Mouse (Mus musculus): ENCODE measurements at regions not wholly inside any gene's neighbourhood (a gene's known extent, or its start where the extent isn't known, plus 50 kb on each side); places are given as distances from the start of the nearest gene placed in this dataset.

DNA sequence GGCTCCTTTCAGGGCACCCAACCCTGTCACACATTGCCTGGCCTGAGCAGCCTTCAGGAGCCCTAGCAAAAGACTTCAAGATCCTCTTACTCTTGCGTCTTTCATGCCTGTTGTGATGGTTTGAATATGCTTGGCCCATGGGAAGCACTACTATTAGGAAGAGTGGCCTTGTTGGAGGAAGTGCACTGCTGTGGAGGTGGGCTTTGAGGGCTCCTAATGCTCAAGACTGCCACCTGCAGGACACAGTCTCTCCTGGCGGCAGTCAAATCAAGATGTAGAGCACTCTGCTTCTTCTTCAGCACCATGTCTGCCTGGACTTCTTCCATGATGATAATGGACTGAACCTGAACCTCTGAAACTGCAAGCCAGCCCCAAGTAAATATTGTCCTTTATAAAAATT, 73.0 kb downstream of the Tsen15 start:
- Histone ChIP-seq H3K4me2 (ENCODE audit: low read depth, low read length) (no peak overlapping the region), H3K4me3 (ENCODE audit: low read length) (no peak overlapping the region), H3K27ac (ENCODE audit: low read length) (no peak overlapping the region), H3K36me3 (ENCODE audit: control insufficient read depth, insufficient read depth, low read length) (no peaks in the 10 kb centered on the region), H3K4me1 (ENCODE audit: control insufficient read depth, insufficient read depth, low read length) (no peaks in the 10 kb centered on the region), H3K9ac (ENCODE audit: low read depth, low read length) (no peak overlapping the region), H3K27me3 (replicated peaks; ENCODE audit: control insufficient read depth, insufficient read depth, low read length) (no peaks in the 10 kb centered on the region), H3K9me3 (ENCODE audit: control insufficient read depth, low read length) (no peaks in the 10 kb centered on the region)
- WGBS, result 70% methylated on average over 2 of the region's 2 CpGs
- no peak for ATAC-seq

- Histone ChIP-seq H3K4me3 (ENCODE audit: low read length) (no peak overlapping the region), H3K36me3 (ENCODE audit: control insufficient read depth, insufficient read depth, low read length) (no peaks in the 10 kb centered on the region), H3K27ac (ENCODE audit: low read length) (no peak overlapping the region), H3K27me3 (replicated peaks; ENCODE audit: control insufficient read depth, insufficient read depth, low read length) (no peaks in the 10 kb centered on the region), H3K9ac (ENCODE audit: low read depth, low read length) (no peak overlapping the region), H3K4me2 (ENCODE audit: low read depth, low read length) (no peak overlapping the region), H3K9me3 (ENCODE audit: control insufficient read depth, low read length) (no peaks in the 10 kb centered on the region), H3K4me1 (ENCODE audit: control insufficient read depth, insufficient read depth, low read length) (no peaks in the 10 kb centered on the region)
- 84% methylated on average over 3 of the region's 3 CpGs for WGBS
- ATAC-seq, result no peak
These were observed 81.0 kb downstream of the Tsen15 start for GRCm38 (mm10) chr1:152305461-152305860.

GRCm38 (mm10) chr1:152304487-152305130, 81.9 kb downstream of the Tsen15 start:
- no peak for ATAC-seq
- Histone ChIP-seq H3K9me3 (ENCODE audit: control insufficient read depth, low read length) (no peaks in the 10 kb centered on the region), H3K4me3 (ENCODE audit: low read length) (no peak overlapping the region), H3K4me2 (ENCODE audit: low read depth, low read length) (no peak overlapping the region), H3K27me3 (replicated peaks; ENCODE audit: control insufficient read depth, insufficient read depth, low read length) (no peaks in the 10 kb centered on the region), H3K4me1 (ENCODE audit: control insufficient read depth, insufficient read depth, low read length) (no peaks in the 10 kb centered on the region), H3K36me3 (ENCODE audit: control insufficient read depth, insufficient read depth, low read length) (no peaks in the 10 kb centered on the region), H3K27ac (ENCODE audit: low read length) (no peak overlapping the region), H3K9ac (ENCODE audit: low read depth, low read length) (no peak overlapping the region)
- 60% methylated on average over 14 of the region's 14 CpGs for WGBS

DNA sequence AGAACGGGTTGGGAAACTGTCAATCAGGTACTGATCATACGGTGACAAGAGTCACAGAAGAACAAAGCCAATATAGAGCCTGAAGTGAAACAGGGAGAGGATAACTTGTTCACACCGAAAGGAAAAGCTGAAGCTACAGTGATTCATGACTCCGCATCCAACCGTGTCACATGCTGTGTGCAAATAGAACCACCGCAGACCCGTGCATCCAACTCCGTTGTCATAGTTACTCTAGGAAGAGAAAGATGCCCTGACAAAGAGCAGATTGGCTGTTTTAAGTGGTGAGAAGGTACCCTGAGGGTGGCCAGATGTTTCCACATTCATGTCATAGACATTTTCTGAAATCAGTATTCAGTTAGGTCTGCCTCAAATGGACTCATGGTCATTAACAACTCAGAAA, 85.1 kb downstream of the Tsen15 start:
- Histone ChIP-seq H3K9me3 (ENCODE audit: control insufficient read depth, low read length) (no peaks in the 10 kb centered on the region), H3K27me3 (replicated peaks; ENCODE audit: control insufficient read depth, insufficient read depth, low read length) (no peaks in the 10 kb centered on the region), H3K36me3 (ENCODE audit: control insufficient read depth, insufficient read depth, low read length) (no peaks in the 10 kb centered on the region), H3K4me3 (ENCODE audit: low read length) (no peak overlapping the region), H3K4me1 (ENCODE audit: control insufficient read depth, insufficient read depth, low read length) (no peaks in the 10 kb centered on the region), H3K27ac (ENCODE audit: low read length) (no peak overlapping the region), H3K4me2 (ENCODE audit: low read depth, low read length) (no peak overlapping the region), H3K9ac (ENCODE audit: low read depth, low read length) (no peak overlapping the region)
- no peak for ATAC-seq
- 81% methylated on average over 8 of the region's 8 CpGs for WGBS

GRCm38 (mm10) chr1:152292196-152292736, 94.2 kb downstream of the Tsen15 start:
- H3K4me1 ChIP-seq (ENCODE audit: control insufficient read depth, insufficient read depth, low read length), result peaks cover 4% of the 10 kb centered on the region
- H3K9ac ChIP-seq (ENCODE audit: low read depth, low read length), result no peak overlapping the region
- H3K27me3 ChIP-seq (replicated peaks; ENCODE audit: control insufficient read depth, insufficient read depth, low read length), result no peaks in the 10 kb centered on the region; the same call in 1 of the 2 replicates
- 80% methylated on average over 9 of the region's 9 CpGs for WGBS
- no peak overlapping the region for H3K4me2 ChIP-seq (ENCODE audit: low read depth, low read length)
- H3K36me3 ChIP-seq (ENCODE audit: control insufficient read depth, insufficient read depth, low read length), result no peaks in the 10 kb centered on the region
- no peak overlapping the region for H3K27ac ChIP-seq (ENCODE audit: low read length)
- no peaks in the 10 kb centered on the region for H3K9me3 ChIP-seq (ENCODE audit: control insufficient read depth, low read length)
- no peak for ATAC-seq
- H3K4me3 ChIP-seq (ENCODE audit: low read length), result no peak overlapping the region

- Histone ChIP-seq H3K4me1 (ENCODE audit: control insufficient read depth, insufficient read depth, low read length) (peaks cover 4% of the 10 kb centered on the region), H3K4me2 (ENCODE audit: low read depth, low read length) (peak overlapping the region; percentile 34), H3K36me3 (ENCODE audit: control insufficient read depth, insufficient read depth, low read length) (no peaks in the 10 kb centered on the region), H3K9me3 (ENCODE audit: control insufficient read depth, low read length) (no peaks in the 10 kb centered on the region), H3K4me3 (ENCODE audit: low read length) (peak overlapping the region; percentile 20; the same call in 1 of the 2 replicates), H3K9ac (ENCODE audit: low read depth, low read length) (peak overlapping the region; percentile 38; the same call in 1 of the 2 replicates), H3K27me3 (replicated peaks; ENCODE audit: control insufficient read depth, insufficient read depth, low read length) (no peaks in the 10 kb centered on the region; the same call in 1 of the 2 replicates), H3K27ac (ENCODE audit: low read length) (no peak overlapping the region)
- 28% methylated on average over 7 of the region's 7 CpGs for WGBS
- peak; percentile 65 for ATAC-seq
These were observed 95.7 kb downstream of the Tsen15 start for GRCm38 (mm10) chr1:152290768-152291167.

GRCm38 (mm10) chr1:152287566-152288490, 98.7 kb downstream of the Tsen15 start:
- peaks cover 4% of the 10 kb centered on the region for H3K4me1 ChIP-seq (ENCODE audit: control insufficient read depth, insufficient read depth, low read length)
- H3K27me3 ChIP-seq (replicated peaks; ENCODE audit: control insufficient read depth, insufficient read depth, low read length), result no peaks in the 10 kb centered on the region
- no peak overlapping the region for H3K27ac ChIP-seq (ENCODE audit: low read length)
- H3K4me3 ChIP-seq (ENCODE audit: low read length), result no peak overlapping the region
- no peaks in the 10 kb centered on the region for H3K9me3 ChIP-seq (ENCODE audit: control insufficient read depth, low read length)
- 61% methylated on average over 15 of the region's 15 CpGs for WGBS
- H3K36me3 ChIP-seq (ENCODE audit: control insufficient read depth, insufficient read depth, low read length), result no peaks in the 10 kb centered on the region
- no peak overlapping the region for H3K4me2 ChIP-seq (ENCODE audit: low read depth, low read length)
- ATAC-seq, result no peak
- H3K9ac ChIP-seq (ENCODE audit: low read depth, low read length), result no peak overlapping the region

DNA sequence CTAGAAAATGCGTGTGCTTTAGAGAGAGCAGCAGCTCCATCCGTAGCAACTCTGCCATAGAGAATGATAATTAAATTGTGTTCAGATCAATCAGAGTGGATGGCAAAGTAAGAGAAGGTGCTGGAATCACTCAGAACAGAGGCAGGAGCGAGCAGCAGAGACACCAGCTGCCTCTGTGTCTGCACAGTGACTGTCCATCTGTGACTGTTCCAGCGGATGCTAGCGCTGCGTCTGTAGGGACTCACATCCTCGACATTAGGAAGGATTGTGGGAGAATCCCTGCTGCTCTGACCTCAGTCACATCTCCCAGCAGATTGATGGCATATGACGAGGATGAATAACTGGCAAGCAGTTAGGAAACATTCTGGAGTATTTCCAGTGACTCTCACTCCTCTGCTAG, 99.8 kb downstream of the Tsen15 start:
- no peak overlapping the region for H3K4me3 ChIP-seq (ENCODE audit: low read length)
- WGBS, result 71% methylated on average over 8 of the region's 8 CpGs
- no peak for ATAC-seq

GRCm38 (mm10) chr1:152282106-152282505, 104.4 kb downstream of the Tsen15 start:
- peaks cover 4% of the 10 kb centered on the region; the same call in 1 of the 2 replicates for H3K9me3 ChIP-seq (ENCODE audit: control insufficient read depth, low read length)
- 93% methylated on average over 11 of the region's 11 CpGs for WGBS
- no peak overlapping the region for H3K4me2 ChIP-seq (ENCODE audit: low read depth, low read length)
- H3K4me3 ChIP-seq (ENCODE audit: low read length), result no peak overlapping the region
- no peaks in the 10 kb centered on the region for H3K27me3 ChIP-seq (replicated peaks; ENCODE audit: control insufficient read depth, insufficient read depth, low read length)
- no peak overlapping the region for H3K9ac ChIP-seq (ENCODE audit: low read depth, low read length)
- no peak overlapping the region for H3K27ac ChIP-seq (ENCODE audit: low read length)
- no peaks in the 10 kb centered on the region for H3K4me1 ChIP-seq (ENCODE audit: control insufficient read depth, insufficient read depth, low read length)
- H3K36me3 ChIP-seq (ENCODE audit: control insufficient read depth, insufficient read depth, low read length), result no peaks in the 10 kb centered on the region
- ATAC-seq, result no peak

More for the DNA sequence above, 99.8 kb downstream of the Tsen15 start:
- Histone ChIP-seq H3K27me3 (replicated peaks; ENCODE audit: control insufficient read depth, insufficient read depth, low read length) (no peaks in the 10 kb centered on the region), H3K27ac (ENCODE audit: low read length) (no peak overlapping the region), H3K9me3 (ENCODE audit: control insufficient read depth, low read length) (no peaks in the 10 kb centered on the region), H3K4me1 (ENCODE audit: control insufficient read depth, insufficient read depth, low read length) (peaks cover 4% of the 10 kb centered on the region), H3K9ac (ENCODE audit: low read depth, low read length) (no peak overlapping the region), H3K36me3 (ENCODE audit: control insufficient read depth, insufficient read depth, low read length) (no peaks in the 10 kb centered on the region), H3K4me2 (ENCODE audit: low read depth, low read length) (no peak overlapping the region)

All from intestine, embryonic 16.5 days (tissue).